Mouse (Mus musculus) cerebellum, postnatal 10 days (tissue): ENCODE results near the gene Calcoco2.
A peak's percentile ranks its signal among the peaks of the same experiment; 100 is the strongest.
"Not testable (repeated sequence)": the region's sequence is repeated elsewhere in the genome, so short reads cannot be mapped to it uniquely, and the experiment has no call there.

Source experiments
- DNase-seq, 2 experiments: peaks; one replicate each; pipeline ENCODE4 v3.0.0; 2021; ENCODE audit warnings: mixed read lengths in 2 of 2

The Calcoco2 gene

DNA sequence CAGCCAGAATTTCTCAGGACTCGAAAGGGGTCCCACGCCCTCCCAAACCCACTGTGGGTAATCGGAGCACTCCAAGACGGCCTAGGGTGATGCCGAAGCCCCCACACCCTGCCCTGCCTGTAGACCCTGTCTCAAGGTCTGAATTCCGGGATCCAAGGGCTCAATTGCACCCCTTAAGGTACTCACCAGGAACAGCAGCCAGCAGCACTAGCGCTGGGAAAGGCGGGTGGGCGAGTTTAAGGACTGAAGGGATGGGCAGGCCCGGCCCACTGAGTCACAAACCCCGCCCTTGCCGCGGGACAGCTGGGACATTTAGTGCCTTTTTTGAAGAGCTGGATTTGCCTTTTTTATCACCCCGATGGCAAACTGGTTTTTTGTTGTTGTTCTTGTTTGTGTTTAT lies at the start of gene Calcoco2:
Gene Calcoco2 (minus strand): TSS at position 214 of the 400 bp plus-strand sequence.
- DNase-seq = no peak

DNA sequence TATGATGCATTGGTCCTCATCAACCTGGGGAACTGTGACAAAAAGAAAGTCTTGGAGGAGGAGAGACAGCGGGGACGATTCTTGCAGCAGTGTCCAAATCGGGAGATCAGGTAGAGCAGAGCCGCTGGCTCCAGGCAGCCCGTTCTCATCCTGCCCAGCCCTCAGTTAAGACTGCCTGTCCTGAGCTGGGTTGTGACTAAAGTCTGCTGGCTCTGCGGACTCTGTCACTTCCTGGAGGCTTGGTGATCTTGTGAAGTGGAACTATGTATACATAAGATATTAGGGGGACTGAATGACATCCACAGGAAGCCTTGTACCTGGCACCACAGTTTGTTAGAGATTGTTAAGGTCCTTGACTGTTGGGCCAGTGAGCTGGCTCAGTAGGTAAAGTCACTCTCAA lies 35.7 kb upstream of the Calcoco2 start:
- no peak for DNase-seq

DNA sequence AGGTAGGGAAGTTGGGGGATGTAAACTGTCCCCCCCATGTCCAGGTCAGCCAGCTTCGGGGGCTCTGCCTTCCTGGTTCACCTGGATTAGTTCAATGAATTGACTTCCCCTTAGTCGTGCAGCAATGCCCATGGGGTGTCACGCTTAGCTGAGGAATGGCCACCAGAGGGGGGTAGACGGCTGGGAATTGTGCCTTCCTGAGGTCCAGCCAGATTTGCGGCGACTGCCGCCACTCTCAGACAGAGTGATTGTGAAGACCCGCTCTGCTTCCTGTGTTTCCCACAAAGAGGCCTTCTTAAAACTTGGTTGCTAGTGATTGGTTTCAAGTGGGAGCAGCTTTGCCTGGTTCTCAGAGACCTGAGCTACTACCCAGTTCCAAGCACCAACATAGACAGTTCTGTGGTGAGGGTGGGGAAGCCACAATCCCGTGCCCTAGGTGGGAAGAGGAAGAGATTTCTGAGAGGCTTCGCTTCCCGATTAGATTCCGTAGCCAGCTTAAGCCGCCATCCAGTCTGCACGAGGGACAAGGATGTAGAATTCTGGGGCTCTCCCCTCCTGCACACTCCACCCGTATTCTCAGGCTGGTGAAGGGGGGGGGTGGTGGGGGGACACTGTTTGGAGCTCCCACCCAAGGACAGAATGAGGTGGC lies 34.0 kb upstream of the Calcoco2 start:
- peak; percentile 84 to 86 for DNase-seq

DNA sequence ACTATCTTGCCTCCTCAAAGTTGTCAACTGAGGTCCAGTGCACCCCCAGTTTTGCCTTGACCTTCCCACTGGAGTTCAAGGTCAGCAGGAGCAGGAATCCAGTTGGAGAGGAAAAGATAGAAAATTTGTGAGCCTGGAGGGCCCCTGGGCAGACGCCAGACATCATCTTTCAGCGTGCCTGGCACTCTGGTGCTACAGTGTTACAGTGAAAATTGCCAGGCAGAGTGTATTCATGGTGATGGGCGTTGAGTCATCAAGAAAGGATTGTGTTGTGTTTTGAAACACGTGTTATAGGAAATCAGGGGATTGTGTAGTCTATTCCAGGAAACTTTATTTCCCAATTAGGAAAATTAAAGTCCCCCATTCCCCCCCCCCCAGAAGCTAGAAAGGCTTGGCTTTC lies 32.0 kb upstream of the Calcoco2 start:
- DNase-seq = no peak

DNA sequence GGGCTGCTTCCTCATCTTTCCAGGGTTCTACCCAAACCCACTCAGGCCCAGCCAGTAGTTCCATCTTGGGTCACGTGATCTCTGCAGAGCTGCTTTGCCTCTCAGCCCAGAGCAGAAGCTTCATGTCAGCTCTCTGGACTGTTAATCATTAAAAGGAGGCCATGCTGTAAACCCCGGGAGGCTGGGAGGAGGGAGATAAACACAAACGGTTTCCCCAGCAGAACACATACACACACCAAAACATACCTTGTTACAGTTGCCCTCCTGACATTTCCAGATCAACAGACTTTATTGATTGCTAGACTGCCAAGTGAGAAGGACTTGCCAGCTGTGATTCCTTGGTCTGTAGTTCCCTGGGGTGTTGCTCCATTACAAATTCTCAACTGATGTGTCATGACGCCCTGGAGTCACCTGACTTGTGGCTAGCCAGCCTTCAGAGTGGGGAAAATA lies 29.0 kb upstream of the Calcoco2 start:
- no peak for DNase-seq

DNA sequence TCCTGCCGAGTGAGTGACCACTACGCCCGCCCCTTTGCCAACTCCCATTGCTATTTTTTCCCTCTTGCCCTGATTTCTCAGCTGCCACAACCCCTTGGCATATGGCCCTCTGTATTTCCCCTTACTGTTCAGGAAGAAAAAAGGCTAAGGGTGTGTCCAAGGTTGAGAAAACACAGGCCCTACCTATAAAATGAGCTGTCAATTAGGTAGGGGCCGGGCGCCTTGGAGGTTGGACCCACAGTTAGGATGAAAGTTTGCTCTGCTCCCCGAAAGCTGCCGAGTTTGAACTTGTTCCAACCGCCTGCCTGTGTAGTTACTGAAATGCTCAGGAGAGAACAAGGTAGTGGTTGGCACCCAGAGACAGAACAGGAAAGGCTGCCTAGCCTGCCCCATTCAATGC lies 24.1 kb upstream of the Calcoco2 start:
- no peak for DNase-seq

DNA sequence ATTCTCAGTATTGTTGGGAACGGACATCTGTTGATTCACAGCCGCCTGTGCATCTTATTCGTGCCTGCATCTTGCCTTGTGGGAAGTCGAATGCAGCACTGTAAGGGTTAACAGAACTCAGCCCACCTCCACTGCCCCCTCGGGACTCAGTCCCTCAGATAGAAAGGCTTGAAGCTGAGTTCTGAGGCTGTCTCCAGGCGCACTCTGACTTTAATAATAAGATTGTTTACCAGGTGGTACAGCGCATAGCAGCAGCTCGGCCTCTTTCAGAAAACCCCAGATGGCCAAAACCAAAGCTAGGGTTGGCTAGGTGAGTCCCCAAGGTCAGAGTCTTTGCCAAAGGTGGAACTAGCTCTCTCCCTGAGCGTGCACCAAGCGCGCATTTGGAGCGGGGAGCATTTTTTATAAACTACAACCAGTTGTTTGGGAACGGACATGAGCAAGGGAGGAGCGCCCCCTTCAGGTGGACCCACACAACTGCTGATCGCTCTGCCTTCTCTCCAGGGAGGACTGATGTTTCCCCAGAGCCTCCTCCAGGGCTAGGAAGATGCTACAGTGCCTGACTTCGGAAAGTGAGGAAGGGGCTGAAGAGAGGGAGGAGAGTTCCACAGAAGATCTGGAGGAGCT lies 21.6 kb upstream of the Calcoco2 start, which contains the start of gene Ttll6:
Gene Ttll6 (plus strand): TSS at position 548 of the 627 bp plus-strand sequence.
- DNase-seq = peak; percentile 50 to 54

DNA sequence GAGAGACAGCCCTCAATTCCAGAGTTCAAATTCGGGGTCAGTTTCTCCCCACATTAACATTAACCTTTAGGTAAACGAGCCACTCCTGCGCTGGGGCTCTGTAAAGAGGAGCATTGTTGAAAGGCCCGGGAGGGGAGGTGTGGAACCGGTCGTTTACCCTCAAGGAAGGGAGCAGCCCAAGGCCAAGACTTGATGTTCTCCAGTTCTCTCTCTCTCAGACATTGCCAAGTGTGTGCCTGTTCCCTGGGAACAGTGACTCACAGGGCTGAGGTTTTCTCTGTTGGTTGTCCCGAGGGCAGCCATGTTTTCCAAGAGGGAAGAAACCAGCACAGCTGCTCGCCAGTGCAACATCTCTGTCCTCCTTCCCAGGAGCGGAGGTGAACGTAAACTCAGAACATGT lies 18.8 kb upstream of the Calcoco2 start:
- DNase-seq = no peak

DNA sequence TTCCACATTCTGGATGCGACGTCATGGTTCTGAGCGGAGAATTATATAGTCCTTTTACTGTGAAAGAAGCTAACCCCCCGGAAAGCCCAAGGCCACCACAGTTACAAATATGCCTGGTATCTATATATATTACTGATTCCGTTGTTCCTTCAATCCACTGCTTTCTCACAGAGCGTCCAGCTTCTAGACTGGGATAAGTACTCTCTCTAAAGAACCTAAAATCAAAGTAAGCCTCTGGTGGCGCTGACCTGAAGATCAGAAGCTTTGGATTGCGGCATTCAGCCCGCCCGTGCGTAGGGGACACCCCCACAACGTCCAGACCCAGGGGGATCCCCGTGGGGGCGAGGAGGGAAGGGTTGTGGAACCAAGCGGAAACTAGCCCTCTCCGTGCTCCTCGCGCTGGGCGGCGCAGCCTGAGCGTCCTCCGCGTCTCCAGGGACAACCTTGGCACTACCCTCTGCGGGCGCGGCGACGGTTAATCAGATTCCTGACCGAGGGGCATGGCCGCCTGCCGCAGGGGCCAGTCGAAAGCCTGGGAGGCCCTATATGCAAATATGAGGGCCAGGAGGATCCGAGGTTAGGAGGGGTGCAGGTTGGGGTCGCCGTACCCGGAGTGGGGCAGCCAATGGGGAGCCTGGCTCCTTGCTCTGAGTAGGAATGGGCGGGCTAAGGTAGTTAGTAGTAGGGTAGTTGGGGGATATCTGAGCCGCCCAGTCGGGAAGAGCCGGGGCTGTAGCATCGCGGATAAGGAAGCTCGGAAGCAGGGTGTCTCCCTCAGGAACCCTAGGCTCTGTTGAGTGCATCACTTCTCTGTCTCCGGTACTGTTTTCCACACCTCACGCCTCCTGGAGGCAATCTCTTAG lies 12.5 kb upstream of the Calcoco2 start:
- peak; percentile 27 to 41 for DNase-seq

DNA sequence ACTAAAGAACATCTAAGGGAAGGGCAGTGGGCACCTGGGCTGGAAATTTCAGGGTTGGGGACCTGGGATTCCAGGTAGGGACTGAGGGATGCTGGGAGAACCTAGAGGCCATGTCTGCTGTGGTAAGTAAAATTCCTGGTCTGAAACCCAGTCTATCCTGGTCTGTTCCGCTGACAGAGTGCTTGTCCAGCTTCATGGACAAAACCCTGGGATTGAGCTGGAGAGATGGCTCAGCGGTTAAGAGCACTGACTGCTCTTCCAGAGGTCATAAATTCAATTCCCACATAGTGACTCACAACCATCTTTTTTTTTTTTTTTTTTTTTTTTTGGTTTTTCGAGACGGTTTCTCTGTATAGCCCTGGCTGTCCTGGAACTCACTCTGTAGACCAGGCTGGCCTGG lies 11.0 kb upstream of the Calcoco2 start:
- DNase-seq = not testable (repeated sequence)

DNA sequence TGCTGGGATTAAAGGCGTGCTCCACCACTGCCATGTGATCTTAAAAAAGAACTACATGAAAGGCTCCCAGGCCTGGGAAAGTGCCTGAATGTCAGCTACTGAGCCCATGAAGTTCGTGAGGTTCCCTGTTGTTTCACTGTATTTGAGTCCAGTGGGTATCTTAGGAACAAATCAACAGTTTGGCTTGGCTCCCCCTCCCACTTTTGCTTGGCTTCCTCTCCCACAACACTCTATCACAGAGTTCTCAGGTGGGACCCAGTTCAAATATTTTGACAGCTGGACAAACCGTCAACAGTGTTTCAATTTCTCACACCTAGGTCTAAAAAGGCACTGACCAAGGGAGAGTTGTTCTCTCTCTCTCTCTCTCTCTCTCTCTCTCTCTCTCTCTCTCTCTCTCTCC lies 7.6 kb upstream of the Calcoco2 start:
- no peak for DNase-seq

DNA sequence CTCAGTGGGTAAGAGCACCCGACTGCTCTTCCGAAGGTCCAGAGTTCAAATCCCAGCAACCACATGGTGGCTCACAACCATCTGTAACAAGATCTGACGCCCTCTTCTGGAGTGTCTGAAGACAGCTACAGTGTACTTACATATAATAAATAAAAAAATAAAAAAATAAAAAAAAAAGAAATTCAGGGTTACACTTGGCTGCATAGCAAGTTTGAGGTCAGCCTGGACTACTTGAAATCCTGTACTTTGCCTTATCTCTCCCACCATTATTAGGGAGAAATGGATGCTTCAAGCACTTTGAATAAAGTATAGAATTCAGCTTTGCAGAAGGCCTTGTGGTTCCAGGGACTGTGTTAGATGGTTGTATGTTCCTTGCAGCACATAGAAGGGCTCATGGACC lies 5.2 kb upstream of the Calcoco2 start:
- DNase-seq = not testable (repeated sequence)

DNA sequence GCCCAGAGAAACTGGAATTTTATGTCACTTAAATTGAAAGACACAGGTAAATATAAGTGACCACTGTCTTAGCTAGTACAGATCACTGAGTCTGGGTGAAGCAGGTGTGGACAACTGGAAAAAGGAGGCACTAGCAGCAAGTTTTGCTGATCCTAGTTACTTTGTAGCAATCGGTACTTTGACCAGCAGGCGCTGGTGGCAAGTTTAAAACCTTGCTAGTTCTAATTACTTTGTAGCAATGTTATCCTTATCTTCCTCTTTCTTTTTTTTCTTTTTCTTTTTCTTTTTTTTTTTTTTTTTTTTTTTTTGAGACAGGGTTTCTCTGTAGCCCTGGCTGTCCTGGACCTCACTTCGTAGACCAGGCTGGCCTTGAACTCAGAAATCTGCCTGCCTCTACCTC lies 4.4 kb upstream of the Calcoco2 start:
- no peak for DNase-seq

DNA sequence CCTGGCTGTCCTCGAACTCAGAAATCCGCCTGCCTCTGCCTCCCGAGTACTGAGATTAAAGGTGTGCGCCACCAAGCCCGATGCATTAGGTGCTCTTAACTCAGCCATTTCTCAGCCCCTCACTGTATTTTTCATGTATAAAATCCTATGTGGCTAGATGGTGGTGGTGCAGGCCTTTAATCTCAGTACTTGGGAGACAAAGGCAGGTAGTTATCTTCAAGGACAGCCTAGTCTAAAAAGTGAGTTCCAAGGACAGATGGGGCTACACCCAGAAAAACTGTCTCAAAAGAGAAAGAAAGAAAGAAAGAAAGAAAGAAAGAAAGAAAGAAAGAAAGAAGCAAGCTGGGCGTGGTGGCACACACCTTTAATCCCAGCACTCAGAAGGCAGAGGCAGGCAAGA lies 3.7 kb upstream of the Calcoco2 start:
- no peak for DNase-seq

DNA sequence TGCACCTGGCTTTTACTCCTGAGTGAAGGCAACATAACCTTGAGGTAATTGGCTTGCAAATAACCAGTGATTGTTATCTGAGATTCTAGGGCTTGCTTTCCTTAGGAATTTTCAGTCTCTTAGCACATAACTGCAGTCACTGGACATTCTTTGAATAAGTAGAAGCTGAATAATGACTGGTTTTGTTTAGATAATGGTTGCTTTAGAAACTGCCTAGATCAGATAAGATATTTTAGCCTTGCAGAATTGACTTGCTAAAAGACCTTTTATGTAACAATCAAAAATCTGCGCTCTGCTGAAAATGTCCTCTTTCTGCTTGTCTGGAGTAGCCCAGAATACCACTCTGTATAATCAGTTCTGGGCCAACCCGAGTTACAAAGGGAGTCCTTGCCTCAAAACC lies 2.3 kb upstream of the Calcoco2 start:
- DNase-seq = no peak

DNA sequence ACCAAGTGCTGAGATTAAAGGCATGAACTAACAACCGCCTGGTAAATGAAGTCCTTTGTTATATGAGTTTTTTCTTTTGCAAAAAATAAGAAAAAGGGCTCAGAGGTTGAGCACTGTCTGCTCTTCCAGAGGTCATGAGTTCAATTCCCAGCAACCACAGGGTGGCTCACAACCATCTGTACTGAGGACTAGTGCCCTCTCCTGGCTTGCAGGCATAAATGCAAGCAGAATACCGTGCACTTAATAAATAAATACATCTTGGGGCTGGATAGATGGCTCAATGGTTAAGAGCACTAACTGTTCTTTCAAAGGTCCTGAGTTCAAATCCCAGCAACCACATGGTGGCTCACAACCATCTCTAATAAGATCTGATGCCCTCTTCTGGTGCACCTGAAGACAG lies 814 bp downstream of the Calcoco2 start:
- DNase-seq = not testable (repeated sequence)

DNA sequence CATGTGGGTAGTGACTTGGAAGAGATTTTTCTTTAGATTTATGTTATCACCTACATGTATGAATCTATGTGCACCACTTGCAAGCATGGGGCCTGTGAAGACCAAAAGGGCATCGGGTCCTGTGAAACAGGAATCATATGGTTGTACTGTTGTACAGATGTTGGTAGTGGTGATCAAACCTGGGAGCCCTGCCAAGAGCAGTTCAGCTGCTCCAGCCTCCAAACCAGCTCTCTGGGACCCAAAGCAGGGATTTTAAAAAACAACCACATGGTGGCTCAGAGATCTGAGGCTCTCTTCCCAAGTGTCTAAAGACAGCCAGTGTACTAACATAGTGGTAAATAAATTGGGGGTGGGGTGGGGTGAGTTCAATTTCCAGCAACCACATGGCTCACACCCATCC lies 3.4 kb downstream of the Calcoco2 start:
- no peak for DNase-seq

DNA sequence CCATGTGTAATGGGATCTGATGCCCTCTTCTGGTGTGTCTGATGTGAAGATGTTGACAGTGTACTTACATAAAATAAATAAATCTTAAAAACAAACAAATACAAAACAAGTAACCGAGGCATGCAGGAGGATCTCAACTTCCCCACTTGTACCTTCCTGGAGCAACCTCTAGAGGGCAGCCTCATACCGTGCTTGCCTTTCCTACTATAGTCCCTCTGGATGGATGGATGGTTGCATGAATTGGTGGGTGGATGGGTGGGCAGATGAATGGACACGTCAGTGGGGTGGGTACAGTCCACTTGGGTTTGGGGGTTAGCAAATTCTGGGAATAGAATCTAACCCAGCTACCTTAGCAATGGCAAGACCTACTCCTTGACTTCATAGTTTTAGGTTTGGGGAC lies 18.4 kb downstream of the Calcoco2 start:
- DNase-seq = peak; percentile 64 to 66

DNA sequence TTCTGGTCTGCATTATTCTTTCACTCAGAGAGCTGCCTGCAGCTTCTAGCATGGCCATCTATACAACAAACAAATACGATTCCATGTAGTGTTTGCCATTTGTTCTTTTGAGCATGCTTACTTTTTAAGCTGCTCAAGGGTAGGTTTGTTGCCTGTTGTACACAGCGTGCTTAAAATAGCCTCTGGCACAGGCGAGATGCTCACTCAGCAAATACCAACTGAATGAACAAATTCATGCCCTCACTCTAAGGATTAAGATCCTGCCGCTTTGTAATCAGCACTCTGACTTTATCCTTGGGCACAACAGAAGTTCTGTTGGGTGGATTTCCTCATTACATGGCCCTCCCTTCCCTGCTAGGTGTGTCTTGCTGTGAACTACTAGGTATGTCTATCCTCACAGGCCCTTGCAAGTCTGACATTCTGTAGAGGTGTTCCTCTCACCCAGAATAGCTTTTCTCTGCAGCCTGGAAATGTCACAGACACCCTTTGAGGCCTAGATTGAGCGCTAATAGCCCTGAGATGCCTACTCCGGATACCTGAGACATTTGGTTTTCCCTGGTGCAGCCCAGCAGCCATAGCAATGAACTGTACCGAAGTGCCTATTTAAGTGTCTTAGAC lies 19.0 kb downstream of the Calcoco2 start:
- DNase-seq = no peak

DNA sequence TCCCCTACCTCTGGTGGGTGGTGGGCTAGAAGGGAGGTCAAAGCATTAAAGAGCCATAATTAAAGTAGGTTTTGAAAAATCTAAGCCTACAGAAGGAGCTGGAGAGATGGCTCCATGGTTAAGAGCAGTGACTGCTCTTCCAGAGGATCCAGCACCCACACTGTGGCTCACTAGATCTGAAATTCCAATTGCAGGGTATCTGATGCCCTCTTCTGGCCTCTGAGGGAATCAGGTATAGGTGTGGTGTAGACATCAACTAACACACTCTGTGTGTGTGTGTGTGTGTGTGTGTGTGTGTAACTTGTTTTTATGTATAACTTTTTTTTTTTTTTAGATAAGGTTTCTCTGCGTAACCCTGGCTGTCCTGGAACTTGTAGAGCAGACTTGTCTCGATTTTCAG lies 20.7 kb downstream of the Calcoco2 start:
- DNase-seq = peak; percentile 38 to 40

DNA sequence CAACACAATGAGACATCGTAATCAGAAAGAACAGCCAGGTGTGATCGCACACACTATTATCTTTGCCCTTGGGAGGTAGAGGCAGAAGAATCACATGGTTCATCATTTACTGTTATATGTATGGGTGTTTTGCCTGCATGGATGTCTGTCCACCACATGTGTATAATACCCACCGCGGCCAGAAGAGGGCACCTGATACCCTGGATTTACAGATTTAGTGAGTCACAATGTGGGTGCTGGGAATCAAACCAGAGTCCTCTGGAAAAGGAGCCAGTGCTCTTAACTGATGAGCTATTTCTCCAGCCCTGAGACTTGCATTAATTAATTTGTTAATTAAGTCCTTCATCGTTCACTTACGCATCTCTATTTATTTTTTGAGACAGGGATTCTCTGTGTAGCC lies 23.8 kb downstream of the Calcoco2 start:
- DNase-seq = no peak

DNA sequence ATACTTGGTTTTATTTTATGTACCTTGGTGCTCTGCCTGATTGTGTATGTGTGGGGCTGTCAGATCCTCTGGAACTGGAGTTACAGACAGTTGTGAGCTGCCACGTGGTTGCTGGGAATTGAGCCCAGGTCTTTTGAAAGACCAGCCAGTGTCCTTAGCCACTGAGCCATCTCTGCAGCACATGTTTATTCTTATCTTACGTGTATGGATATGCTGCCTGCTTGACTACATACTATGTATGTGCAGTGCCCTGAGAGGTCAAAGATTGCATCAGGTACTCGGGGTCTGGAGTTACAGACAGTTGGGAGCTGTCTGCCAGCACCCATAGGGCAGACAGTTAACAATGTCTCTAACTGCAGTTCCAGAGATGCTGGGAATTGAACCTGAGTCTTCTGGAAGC lies 29.1 kb downstream of the Calcoco2 start:
- no peak for DNase-seq

DNA sequence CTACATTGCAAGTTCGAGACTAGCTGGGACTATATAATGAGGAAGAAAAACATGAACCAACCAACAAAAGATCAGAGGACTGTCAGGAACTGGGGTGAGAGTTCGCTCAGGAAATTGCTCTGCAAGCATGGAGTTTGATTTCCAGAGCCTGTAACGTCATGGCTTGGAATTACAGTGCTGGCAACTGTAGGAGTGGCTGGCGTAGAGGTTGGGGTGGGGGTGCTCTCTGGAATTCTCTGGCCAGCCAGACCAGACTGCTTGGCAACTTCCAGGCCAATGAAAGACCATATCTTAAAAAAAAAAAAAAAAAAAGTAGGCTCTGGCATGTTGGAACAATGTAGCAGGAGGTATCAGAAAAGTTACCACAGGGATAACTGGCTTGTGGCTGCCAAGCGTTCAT lies 31.0 kb downstream of the Calcoco2 start:
- DNase-seq = no peak
